Mouse (Mus musculus) stomach, embryonic 16.5 days (tissue): ENCODE results near the gene Sim2. TPM values are rescaled to one million over a fixed set of nuclear protein-coding genes. Genes with fewer than 3 reads are reported as not detected.

Experiments
- ATAC-seq: fragments of 200-750 bp; cut with Nextera tagmentation; 2 replicates; pipeline ENCODE4 v1.8.0; 2017; ENCODE audit warnings: moderate number of reproducible peaks, moderate TSS enrichment; ENCODE audit not compliant: insufficient read depth, low FRiP score
- H3K27ac ChIP-seq: fragments of 300-500 bp; sonication (generic); 2 replicates; pipeline ENCODE4 v1.5.1; 2014; ENCODE audit warnings: low read length
- H3K27me3 ChIP-seq: fragments of 300-500 bp; sonication (generic); 2 replicates; pipeline ENCODE4 v1.6.1; 2014; ENCODE audit warnings: low read length, control low read depth, mixed read lengths; ENCODE audit not compliant: control insufficient read depth, insufficient read depth
- H3K36me3 ChIP-seq: fragments of 300-500 bp; sonication (generic); 2 replicates; pipeline ENCODE4 v1.6.1; 2014; ENCODE audit warnings: low read length; ENCODE audit not compliant: control insufficient read depth, insufficient read depth
- H3K4me1 ChIP-seq: fragments of 300-500 bp; sonication (generic); 2 replicates; pipeline ENCODE4 v1.6.1; 2014; ENCODE audit warnings: low read length, control low read depth, mixed read lengths; ENCODE audit not compliant: control insufficient read depth, insufficient read depth
- H3K4me2 ChIP-seq: fragments of 300-500 bp; sonication (generic); 2 replicates; pipeline ENCODE4 v1.6.1; 2014; ENCODE audit warnings: low read depth, low read length, mixed read lengths
- H3K4me3 ChIP-seq: fragments of 300-500 bp; sonication (generic); replicated peaks from 2 replicates; pipeline ENCODE4 v1.5.1; 2014; ENCODE audit warnings: mild to moderate bottlenecking, low read length
- H3K9ac ChIP-seq: fragments of 300-500 bp; sonication (generic); 2 replicates; pipeline ENCODE4 v1.6.1; 2014; ENCODE audit warnings: low read length
- H3K9me3 ChIP-seq: fragments of 300-500 bp; sonication (generic); replicated peaks from 2 replicates; pipeline ENCODE4 v1.6.1; 2016; ENCODE audit warnings: low read length, control low read depth; ENCODE audit not compliant: control insufficient read depth
- WGBS: fragments of 180-500 bp; shearing (Covaris S2); extraction: QIAGEN DNeasy Blood & Tissue Kit; methylation state at CpG from one replicate; pipeline ENCODE4 v1.1.7; 2014; 5-methylcytosine and 5-hydroxymethylcytosine counted together
- polyA plus RNA-seq: library from polyadenylated mRNA; unstranded; fragments of >200 nt; fragmentation: Nextera tagmentation; extraction: Ambion mirVana; gene quantifications from 2 replicates; pipeline ENCODE4 v1.2.1, GENCODE M21; 2015

Sim2 gene
- polyA plus RNA-seq, 1 experiment from 2014 or later: 0.17 TPM

DNA sequence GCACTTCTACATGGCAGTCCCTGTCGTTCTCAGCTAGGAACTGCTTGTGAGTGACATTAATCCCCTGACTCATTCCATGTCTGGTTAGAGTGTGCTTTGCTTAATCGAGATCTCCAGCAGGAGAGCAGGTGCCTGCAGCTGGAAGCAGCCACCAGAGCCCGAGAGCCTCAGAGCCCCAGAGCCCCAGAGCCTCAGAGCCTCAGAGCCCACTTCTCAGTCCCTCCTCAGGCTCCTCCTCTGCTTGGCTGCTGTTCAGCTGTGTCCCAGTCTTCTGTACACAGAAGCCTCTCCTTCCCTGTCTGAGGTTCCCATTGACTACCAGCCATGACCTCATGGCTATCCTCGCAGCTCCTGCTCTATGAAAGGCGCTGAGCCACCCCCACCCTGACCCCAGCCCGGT, 32.6 kb downstream of the Sim2 start:
- 24% methylated on average over 6 of the region's 6 CpGs for WGBS
- H3K4me2 ChIP-seq: no peak overlapping the region
- ATAC-seq: peak; percentile 83
- no peak overlapping the region for H3K9ac ChIP-seq
- H3K27ac ChIP-seq: no peak overlapping the region
- no peaks in the 10 kb centered on the region for H3K36me3 ChIP-seq
- no peak overlapping the region for H3K4me3 ChIP-seq
- H3K9me3 ChIP-seq: no peaks in the 10 kb centered on the region
- H3K4me1 ChIP-seq: no peaks in the 10 kb centered on the region
- peaks cover 4% of the 10 kb centered on the region for H3K27me3 ChIP-seq

DNA sequence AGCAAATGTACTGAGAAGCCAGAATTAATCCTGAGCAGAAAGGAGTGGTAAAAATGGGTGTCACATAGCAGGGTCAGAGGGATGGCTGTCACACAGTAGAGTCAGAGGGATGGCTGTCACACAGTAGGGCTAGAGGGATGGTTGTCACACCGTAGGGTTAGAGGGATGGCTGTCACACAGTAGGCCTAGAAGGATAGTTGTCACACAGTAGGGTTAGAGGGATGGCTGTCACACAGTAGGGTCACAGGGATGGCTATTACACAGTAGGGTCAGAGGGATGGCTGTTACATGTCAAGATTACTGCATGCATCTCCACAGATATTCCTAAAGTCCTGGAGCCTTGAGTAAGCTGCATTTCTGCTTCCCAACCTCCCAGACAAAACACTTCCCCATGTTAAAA, 33.7 kb downstream of the Sim2 start:
- Histone ChIP-seq H3K4me3 (no peak overlapping the region), H3K9ac (no peak overlapping the region)
- 94% methylated on average over 1 of the region's 1 CpGs for WGBS

DNA sequence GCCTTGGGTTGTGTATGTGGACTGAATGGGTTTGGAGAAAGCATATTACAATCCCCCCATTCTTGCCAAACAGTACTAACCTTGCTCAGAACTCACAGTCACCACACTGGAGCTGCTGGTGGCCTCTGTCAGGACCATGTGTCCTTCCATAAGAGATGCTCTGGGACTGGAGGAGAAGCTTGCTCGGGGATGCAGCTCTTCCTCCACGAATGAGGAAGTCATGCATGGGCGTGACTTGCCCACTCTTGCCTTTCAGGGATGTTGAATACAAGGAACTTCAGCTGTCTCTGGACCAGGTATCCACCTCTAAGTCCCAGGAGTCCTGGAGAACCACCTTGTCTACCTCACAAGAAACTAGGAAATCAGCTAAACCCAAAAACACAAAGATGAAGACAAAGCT, 37.6 kb downstream of the Sim2 start:
- no peaks in the 10 kb centered on the region for H3K36me3 ChIP-seq
- peaks cover 31% of the 10 kb centered on the region for H3K27me3 ChIP-seq
- H3K4me1 ChIP-seq: peaks cover 6% of the 10 kb centered on the region; the same call in 1 of the 2 replicates
- 79% methylated on average over 3 of the region's 3 CpGs for whole genome bisulfite sequencing
- ATAC-seq: no peak
- H3K4me2 ChIP-seq: no peak overlapping the region
- H3K9ac ChIP-seq: no peak overlapping the region
- H3K27ac ChIP-seq: no peak overlapping the region
- H3K4me3 ChIP-seq: no peak overlapping the region
- H3K9me3 ChIP-seq: no peaks in the 10 kb centered on the region

More for the DNA sequence above, 33.7 kb downstream of the Sim2 start:
- H3K27me3 ChIP-seq: no peaks in the 10 kb centered on the region; the same call in 1 of the 2 replicates
- no peak overlapping the region for H3K27ac ChIP-seq
- H3K36me3 ChIP-seq: no peaks in the 10 kb centered on the region
- no peak for ATAC-seq
- no peaks in the 10 kb centered on the region for H3K9me3 ChIP-seq
- H3K4me2 ChIP-seq: no peak overlapping the region
- no peaks in the 10 kb centered on the region for H3K4me1 ChIP-seq

DNA sequence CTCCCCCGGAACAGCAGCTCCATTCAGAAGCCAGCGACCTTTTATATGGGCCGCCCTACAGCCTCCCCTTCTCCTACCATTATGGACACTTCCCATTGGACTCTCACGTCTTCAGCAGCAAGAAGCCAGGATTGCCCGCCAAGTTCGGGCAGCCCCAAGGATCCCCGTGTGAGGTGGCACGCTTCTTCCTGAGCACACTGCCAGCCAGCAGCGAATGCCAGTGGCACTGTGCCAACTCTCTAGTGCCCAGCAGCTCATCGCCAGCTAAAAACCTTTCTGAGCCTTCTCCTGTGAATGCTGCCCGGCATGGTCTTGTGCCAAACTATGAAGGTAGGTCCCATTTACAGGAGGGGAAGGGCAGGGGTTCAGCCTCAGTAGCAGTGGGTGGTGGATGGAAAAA, 38.5 kb downstream of the Sim2 start:
- H3K27me3 ChIP-seq: peaks cover 31% of the 10 kb centered on the region
- no peak overlapping the region for H3K4me3 ChIP-seq
- H3K27ac ChIP-seq: no peak overlapping the region
- 69% methylated on average over 11 of the region's 11 CpGs for WGBS
- ATAC-seq: no peak
- H3K9me3 ChIP-seq: no peaks in the 10 kb centered on the region
- H3K4me1 ChIP-seq: peaks cover 6% of the 10 kb centered on the region; the same call in 1 of the 2 replicates
- no peak overlapping the region for H3K9ac ChIP-seq
- H3K4me2 ChIP-seq: no peak overlapping the region
- no peaks in the 10 kb centered on the region for H3K36me3 ChIP-seq

DNA sequence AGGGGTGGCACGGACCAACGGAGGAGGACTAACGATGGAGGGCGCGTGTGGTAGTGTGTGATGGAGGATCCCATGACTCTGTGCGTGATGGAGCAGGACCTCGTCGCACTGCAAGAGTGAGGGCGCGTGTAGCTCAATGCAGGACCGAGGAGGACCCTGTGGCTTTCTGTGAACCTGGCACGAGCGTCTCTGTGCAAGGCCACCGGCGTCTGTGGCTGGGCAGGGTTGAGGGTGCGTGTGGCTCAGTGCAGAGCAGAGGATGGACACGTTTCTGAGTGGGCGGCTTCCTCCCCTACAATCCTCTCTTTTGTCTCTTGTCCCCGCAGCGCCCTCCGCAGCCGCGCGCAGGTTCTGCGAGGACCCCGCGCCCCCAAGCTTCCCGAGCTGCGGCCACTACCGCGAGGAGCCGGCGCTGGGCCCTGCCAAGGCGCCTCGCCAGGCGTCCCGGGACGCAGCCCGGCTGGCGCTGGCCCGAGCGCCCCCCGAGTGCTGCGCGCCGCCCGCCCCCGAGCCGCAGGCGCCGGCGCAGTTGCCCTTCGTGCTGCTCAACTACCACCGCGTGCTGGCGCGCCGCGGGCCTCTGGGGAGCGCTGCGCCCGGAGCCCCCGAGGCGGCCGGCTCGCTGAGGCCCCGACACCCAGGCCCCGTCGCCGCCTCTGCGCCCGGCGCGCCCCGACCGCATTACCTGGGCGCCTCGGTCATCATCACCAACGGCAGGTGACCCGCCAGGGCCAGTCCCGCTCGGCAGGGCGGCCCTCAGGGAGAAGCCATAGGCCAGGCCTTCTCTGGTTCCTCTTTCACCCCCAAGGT, 40.6 kb downstream of the Sim2 start:
- peaks cover 31% of the 10 kb centered on the region for H3K27me3 ChIP-seq
- H3K4me1 ChIP-seq: peaks cover 6% of the 10 kb centered on the region; the same call in 1 of the 2 replicates
- peak overlapping the region; percentile 72 for H3K9ac ChIP-seq
- H3K36me3 ChIP-seq: no peaks in the 10 kb centered on the region
- H3K4me3 ChIP-seq: peak overlapping the region; percentile 48
- WGBS: 2% methylated on average over 81 of the region's 83 CpGs
- peak overlapping the region; percentile 86 for H3K4me2 ChIP-seq
- peak; percentile 29; the same call in 1 of the 2 replicates for ATAC-seq
- H3K27ac ChIP-seq: no peak overlapping the region
- no peaks in the 10 kb centered on the region for H3K9me3 ChIP-seq

DNA sequence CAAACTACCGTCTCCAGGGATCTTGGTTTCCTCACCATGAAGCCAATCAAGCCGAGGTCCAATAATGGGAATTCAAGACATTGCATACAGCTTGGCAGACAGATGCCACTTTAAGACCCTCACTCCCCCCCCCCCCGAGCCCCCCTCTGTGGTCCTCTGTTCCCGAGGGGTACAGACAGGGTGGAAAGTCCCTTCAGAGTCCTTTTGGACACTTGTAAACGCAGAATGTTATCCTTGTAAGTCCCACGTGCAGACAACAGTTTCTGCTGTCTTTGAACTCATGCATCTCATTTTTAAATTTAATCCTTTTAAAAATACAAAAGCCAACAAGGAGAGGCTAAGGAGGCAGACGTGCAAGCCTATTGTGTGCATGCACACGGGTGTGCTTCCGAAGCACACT, 41.5 kb downstream of the Sim2 start:
- no peaks in the 10 kb centered on the region for H3K9me3 ChIP-seq
- H3K27me3 ChIP-seq: peaks cover 31% of the 10 kb centered on the region
- H3K9ac ChIP-seq: no peak overlapping the region
- peaks cover 6% of the 10 kb centered on the region; the same call in 1 of the 2 replicates for H3K4me1 ChIP-seq
- 48% methylated on average over 9 of the region's 9 CpGs for WGBS
- ATAC-seq: no peak
- no peak overlapping the region for H3K27ac ChIP-seq
- H3K4me2 ChIP-seq: no peak overlapping the region
- no peaks in the 10 kb centered on the region for H3K36me3 ChIP-seq
- H3K4me3 ChIP-seq: no peak overlapping the region

DNA sequence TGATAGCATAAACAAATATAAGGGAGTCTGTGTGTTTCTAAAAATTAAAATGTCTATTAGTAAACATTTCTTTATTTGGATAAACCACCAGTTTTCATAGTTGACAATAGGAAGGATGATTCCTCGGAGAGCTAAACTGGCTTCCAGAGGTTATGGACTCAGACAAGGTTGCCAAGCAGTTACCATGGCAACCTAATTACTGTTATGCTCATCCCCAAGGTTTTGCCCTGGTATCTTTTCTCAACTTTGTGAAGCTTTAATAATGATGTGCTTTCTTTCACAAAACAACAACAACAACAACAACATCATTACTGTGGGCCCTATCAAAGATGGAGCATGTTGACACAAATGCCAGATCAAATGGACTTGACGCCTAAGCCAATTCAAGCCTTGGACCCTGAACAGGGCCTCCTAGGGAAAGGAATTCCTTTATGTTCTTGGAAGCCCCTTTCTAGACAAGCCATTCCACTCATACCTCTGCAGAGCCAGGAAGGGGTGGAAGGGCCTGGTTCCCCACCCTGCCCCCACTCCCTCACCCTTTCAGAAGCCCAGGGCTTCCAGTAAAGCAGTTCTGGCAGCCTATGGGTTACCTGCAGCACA, 43.6 kb downstream of the Sim2 start:
- Histone ChIP-seq H3K9ac (no peak overlapping the region), H3K9me3 (no peaks in the 10 kb centered on the region), H3K36me3 (no peaks in the 10 kb centered on the region), H3K27ac (no peak overlapping the region), H3K4me3 (no peak overlapping the region), H3K4me2 (no peak overlapping the region), H3K27me3 (peaks cover 31% of the 10 kb centered on the region), H3K4me1 (peaks cover 6% of the 10 kb centered on the region; the same call in 1 of the 2 replicates)
- WGBS: 68% methylated on average over 2 of the region's 2 CpGs
- ATAC-seq: no peak

DNA sequence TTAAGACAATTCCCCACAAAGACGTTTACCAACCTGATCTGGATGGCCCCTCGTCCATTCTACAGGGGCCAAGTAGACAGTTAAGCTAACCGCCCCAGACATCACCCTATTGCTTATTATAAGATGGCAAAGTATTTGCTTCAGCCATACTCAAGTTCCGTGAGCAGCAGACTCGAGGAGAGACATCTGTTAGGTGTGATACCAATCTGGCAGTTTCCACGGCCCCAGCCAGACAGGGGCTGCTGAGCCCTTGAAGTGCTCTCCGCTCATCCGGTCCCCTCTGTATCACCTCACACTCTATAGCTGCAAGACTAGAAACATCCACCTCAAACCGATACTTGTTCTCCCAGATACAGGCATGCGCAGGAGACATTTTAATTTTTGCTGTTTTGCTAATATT, 49.5 kb downstream of the Sim2 start:
- ATAC-seq: no peak
- Histone ChIP-seq H3K4me3 (no peak overlapping the region), H3K9me3 (no peaks in the 10 kb centered on the region), H3K4me2 (no peak overlapping the region), H3K36me3 (no peaks in the 10 kb centered on the region), H3K27ac (no peak overlapping the region), H3K9ac (no peak overlapping the region), H3K27me3 (no peaks in the 10 kb centered on the region), H3K4me1 (no peaks in the 10 kb centered on the region)
- WGBS: 70% methylated on average over 10 of the region's 10 CpGs

DNA sequence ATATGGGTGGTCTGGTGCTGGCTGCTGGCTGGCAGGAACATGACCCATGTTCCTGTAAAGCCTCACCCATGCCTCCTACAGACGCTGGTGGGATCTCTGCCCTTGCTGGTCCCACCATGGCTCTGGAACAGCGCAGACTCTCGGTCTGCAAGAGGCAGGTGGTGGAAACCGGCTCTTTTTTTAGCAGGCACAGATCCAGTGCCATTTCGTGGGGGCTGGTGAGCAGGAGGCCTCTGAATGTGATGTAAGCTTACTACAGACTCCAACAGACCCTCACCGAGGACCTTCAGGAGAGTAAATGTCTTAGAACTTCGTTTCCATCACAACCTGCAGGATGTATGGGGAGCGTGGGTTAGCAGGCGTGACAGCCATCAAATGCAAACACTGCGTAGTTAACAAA, 56.0 kb downstream of the Sim2 start:
- no peak overlapping the region for H3K9ac ChIP-seq
- ATAC-seq: no peak
- WGBS: 61% methylated on average over 10 of the region's 10 CpGs
- no peak overlapping the region for H3K4me2 ChIP-seq
- H3K27ac ChIP-seq: no peak overlapping the region
- no peaks in the 10 kb centered on the region for H3K36me3 ChIP-seq
- no peaks in the 10 kb centered on the region for H3K9me3 ChIP-seq
- peaks cover 12% of the 10 kb centered on the region for H3K4me1 ChIP-seq
- no peaks in the 10 kb centered on the region for H3K27me3 ChIP-seq
- H3K4me3 ChIP-seq: no peak overlapping the region
